Mouse (Mus musculus) ovary, postnatal 10 days (tissue): Measurements from ENCODE around the gene Sin3a.

Experiments used
- DNase-seq: peaks from one replicate; pipeline ENCODE4 v3.0.0; 2022; ENCODE audit warnings: low spot score

Sin3a gene

DNA sequence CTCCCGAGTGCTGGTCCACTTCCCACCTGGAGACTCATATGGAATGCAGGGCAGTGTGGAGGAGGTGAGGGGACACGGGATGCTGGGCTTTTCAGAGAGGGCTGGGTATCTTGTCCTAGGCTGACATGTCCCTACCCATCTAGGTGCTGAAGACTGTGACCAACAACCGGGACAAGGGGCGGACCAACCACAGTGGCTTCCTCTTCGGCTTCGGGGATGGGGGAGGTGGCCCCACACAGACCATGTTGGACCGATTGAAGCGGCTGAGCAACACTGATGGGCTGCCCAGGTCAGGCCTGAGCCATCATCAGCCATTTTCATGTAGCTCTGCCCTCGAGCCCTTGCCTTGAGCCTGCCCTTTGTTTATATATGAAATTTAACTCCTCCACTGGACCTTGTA is 65.9 kb downstream of the Sin3a start:
- DNase-seq = no peak

GRCm38 (mm10) chr9:57138507-57138906 is 66.7 kb downstream of the Sin3a start:
- no peak for DNase-seq

GRCm38 (mm10) chr9:57139110-57139509 is 67.3 kb downstream of the Sin3a start:
- no peak for DNase-seq

- DNase-seq = no peak
These were observed 67.7 kb downstream of the Sin3a start for GRCm38 (mm10) chr9:57139571-57139970.

DNA sequence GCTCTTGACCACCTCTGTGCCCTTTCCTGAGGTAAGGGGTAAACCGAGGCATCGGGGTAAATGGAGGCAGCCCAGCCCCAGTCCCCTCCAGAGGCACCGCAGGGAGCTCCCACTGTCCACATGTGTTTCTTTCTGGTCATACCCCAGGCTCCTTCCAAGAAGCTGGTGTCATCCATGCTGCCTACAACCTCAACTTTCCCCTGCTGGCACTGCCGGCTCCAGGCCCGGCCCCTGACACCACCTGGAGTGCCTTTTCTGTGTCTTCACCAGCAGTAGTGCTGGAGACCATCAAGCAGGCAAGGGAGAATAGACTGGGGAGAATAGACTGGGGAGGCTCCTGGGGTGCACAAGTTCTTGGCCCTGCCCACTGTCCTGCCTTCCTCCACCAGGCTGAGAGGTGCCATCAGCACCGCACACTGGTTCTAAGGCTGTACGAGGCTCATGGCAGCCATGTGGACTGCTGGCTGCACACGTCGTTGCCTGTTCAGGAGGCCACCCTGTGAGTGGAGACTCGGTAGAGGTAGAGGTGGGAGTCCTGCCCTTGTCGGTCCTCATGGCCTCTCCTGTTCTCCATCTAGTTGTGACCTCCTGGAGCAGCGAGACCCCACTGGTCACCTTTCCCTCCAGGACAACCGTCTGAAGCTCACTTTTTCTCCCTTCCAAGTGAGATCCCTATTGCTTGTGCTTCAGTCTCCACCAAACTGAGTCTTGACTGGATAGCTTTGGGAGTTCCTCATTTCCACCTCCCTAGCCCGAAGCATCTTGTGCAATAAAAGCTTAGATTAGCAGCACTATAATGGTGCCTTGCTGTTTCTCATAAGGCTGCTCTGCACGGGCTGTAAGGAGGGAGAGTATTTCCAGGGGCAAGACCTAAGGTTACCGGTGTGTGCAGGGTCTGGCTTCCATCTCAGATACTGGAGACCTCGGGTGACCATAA is 69.8 kb downstream of the Sin3a start:
- DNase-seq = no peak

DNA sequence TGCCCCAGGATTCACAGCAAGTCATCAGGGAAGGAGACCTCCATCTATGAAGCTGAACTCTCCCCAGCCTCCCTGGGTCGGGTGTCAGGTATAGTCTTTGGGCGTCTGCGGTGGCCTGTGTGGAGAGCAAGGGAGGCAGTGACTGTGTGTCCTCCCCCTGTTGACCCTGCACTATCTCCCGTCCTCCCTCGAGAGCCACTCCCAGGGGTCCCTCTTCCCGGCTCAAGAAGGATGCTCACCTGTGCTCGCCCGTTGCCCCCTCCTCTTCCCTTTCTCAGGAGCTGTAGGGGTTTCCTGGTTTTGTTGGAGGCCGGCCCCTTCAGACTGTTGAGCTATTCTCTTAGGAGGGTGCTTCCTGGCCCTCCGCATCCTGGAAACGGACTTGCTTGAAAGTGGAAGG is 71.4 kb downstream of the Sin3a start:
- DNase-seq = no peak

GRCm38 (mm10) chr9:57144830-57145229 is 73.0 kb downstream of the Sin3a start:
- DNase-seq = no peak

DNA sequence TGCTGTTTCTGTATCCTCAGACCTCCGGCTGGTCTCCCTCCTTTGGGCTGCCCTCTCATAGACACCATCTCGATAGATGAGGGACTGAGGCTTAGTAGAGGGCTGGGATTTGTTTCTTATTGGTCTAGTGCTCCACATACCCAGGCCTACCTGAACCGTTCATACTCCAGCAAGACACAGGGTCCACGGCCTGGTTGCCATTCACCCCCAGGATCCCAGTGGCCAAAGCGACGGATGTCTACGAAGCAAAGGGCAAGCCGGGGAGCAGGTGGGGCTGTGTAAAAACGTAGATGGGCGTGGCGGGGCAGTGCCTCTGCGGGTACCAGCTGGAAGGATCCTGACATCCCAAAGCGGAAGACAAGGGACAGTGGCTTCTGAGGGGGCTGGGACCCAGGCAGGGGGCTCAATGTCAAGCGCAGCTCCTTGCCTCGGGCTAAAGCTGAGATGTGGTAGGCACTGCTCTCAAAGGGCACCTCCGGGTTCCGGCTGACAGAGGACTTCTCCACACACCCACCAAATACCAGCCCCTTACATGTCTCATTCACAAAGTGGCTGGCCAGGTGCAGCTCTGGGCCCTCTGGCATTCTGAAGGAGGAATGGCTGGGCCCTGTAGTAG is 74.7 kb downstream of the Sin3a start:
- no peak for DNase-seq

DNA sequence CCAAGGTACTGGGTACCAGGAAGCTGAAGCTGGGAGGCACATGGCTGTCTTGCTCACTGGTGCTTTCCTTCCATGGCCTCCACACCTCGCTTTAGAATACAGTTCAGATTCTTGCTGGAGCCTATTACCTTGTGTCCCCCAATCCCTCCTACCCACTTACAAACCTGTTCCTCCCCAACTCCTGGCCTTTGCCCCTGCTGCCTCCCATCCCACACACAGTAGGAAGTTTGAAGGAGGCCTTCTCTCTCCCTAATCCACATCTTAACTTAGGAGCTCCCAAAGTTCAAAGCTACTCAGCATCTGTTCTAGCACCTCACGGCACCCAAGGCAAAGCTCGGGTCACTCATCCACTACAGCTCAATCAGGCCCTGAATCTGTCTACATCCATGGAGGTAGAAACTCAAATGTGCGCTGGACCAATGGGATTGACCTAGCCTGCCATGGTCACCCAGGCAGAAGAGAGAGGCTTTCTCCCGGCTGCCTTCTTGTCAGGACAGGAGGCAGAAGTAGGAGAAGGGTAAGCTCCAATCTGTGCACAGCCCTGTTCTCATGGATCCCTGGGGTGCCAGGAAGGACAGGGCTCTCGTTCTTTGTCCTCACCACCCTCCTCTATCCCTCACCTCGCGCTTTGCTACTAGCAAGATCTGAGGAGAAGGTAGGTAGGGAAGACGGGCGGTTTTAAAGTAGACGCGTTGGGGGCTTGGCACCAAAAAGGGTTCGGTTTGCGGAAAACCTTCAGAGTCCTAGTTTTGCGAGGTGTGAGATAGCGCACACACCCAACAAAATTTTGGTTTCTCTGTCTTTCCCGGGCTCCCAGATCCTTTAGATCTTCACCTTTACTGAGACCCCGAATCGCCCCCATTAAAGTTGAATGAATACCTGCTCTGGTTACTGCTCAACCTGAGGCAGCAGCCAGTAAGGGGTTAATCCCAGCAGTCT is 75.6 kb downstream of the Sin3a start:
- DNase-seq = no peak

- DNase-seq = peak; percentile 59
These were observed 76.5 kb downstream of the Sin3a start, which contains the start of gene Neil1 for GRCm38 (mm10) chr9:57148144-57148878. Neil1 (minus strand) TSS chr9:57148305.

GRCm38 (mm10) chr9:57149021-57149420 is 77.2 kb downstream of the Sin3a start:
- no peak for DNase-seq

- DNase-seq = no peak
These were observed 78.4 kb downstream of the Sin3a start for GRCm38 (mm10) chr9:57150192-57150591.

GRCm38 (mm10) chr9:57152331-57152730 is 80.5 kb downstream of the Sin3a start:
- DNase-seq = no peak

GRCm38 (mm10) chr9:57156383-57156782 is 84.5 kb downstream of the Sin3a start:
- no peak for DNase-seq

DNA sequence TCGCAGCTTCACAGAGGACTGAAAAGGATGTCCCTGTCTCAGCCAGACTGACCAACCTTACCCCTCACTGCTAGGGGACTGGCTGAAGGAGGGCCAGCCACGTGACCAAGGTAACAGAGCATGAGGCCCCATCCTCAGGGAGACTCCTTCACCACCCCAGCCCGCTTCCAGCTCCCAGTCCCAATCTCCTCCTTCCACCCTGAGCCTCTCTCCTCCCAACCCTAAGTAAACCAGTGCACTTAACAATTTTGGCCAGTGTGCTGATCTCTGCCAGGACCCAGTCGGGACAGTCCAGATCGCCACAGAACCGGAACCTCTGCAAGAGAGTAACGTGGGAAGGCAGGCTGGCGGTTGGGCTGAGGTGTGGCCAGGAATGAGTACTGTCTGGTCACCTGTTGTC is 85.0 kb downstream of the Sin3a start:
- no peak for DNase-seq

GRCm38 (mm10) chr9:57157499-57157898 is 85.7 kb downstream of the Sin3a start:
- DNase-seq = no peak

- DNase-seq = peak; percentile 69
These were observed 86.2 kb downstream of the Sin3a start, which contains the start of gene Commd4 for GRCm38 (mm10) chr9:57158013-57158470. Commd4 (minus strand) TSS chr9:57158331.

- DNase-seq = no peak
These were observed 86.7 kb downstream of the Sin3a start for GRCm38 (mm10) chr9:57158506-57158905.

GRCm38 (mm10) chr9:57162496-57162895 is 90.7 kb downstream of the Sin3a start:
- no peak for DNase-seq

GRCm38 (mm10) chr9:57163137-57163536 is 91.3 kb downstream of the Sin3a start:
- no peak for DNase-seq

- no peak for DNase-seq
These were observed 94.3 kb downstream of the Sin3a start for GRCm38 (mm10) chr9:57166173-57166572.
